Mouse (Mus musculus) heart, postnatal 0 days (tissue): Measurements from ENCODE around the gene Slc23a2. TPM values are rescaled to one million over a fixed set of nuclear protein-coding genes. Genes with fewer than 3 reads are reported as not detected.

Experiments
- ATAC-seq: fragments of 200-750 bp; cut with Nextera tagmentation; 2 replicates; pipeline ENCODE4 v1.8.0; 2017; ENCODE audit warnings: low read depth, moderate number of reproducible peaks, moderate library complexity; ENCODE audit not compliant: insufficient read depth
- DNase-seq: peaks from one replicate; pipeline ENCODE4 v3.0.0-alpha.2; 2016; ENCODE audit warnings: low spot score
- H3K27ac ChIP-seq: fragments of 300-500 bp; sonication (generic); 2 replicates; pipeline ENCODE4 v1.5.1; 2014; ENCODE audit warnings: low read depth, mild to moderate bottlenecking
- H3K27me3 ChIP-seq: fragments of 300-500 bp; sonication (generic); 2 replicates; pipeline ENCODE4 v1.6.1; 2014; ENCODE audit warnings: low read length, mixed read lengths; ENCODE audit not compliant: control insufficient read depth, insufficient read depth
- H3K36me3 ChIP-seq: fragments of 300-500 bp; sonication (generic); replicated peaks from 2 replicates; pipeline ENCODE4 v1.6.1; 2014; ENCODE audit warnings: low read length, mixed read lengths; ENCODE audit not compliant: control insufficient read depth, insufficient read depth
- H3K4me1 ChIP-seq: fragments of 300-500 bp; sonication (generic); 2 replicates; pipeline ENCODE4 v1.6.1; 2014; ENCODE audit warnings: antibody characterized with exemption; ENCODE audit not compliant: control insufficient read depth, insufficient read depth
- H3K4me2 ChIP-seq: fragments of 300-500 bp; sonication (generic); 2 replicates; pipeline ENCODE4 v1.6.1; 2014; ENCODE audit warnings: low read depth, mild to moderate bottlenecking, low read length, moderate library complexity
- H3K4me3 ChIP-seq: fragments of 300-500 bp; sonication (generic); 2 replicates; pipeline ENCODE4 v1.5.1; 2014; ENCODE audit warnings: low read depth, low read length
- H3K9ac ChIP-seq: fragments of 300-500 bp; sonication (generic); replicated peaks from 2 replicates; pipeline ENCODE4 v1.6.1; 2014; ENCODE audit warnings: low read depth, low read length, mixed read lengths
- H3K9me3 ChIP-seq: fragments of 300-500 bp; sonication (generic); replicated peaks from 2 replicates; pipeline ENCODE4 v1.6.1; 2016; ENCODE audit warnings: low read length; ENCODE audit not compliant: control insufficient read depth
- CTCF ChIP-seq: IDR thresholded peaks from 2 replicates; pipeline ENCODE4 v1.5.1; 2016; ENCODE audit warnings: antibody characterized with exemption, control low read depth, low read depth
- EP300 ChIP-seq: IDR thresholded peaks from 2 replicates; pipeline ENCODE4 v1.6.1; 2016; ENCODE audit warnings: antibody characterized with exemption, low read depth
- WGBS: fragments of 180-500 bp; shearing (Covaris S2); extraction: QIAGEN DNeasy Blood & Tissue Kit; methylation state at CpG from one replicate; pipeline ENCODE4 v1.1.7; 2014; 5-methylcytosine and 5-hydroxymethylcytosine counted together
- polyA plus RNA-seq: library from polyadenylated mRNA; unstranded; fragments of >200 nt; fragmentation: Nextera tagmentation; extraction: Ambion mirVana; gene quantifications from 2 replicates; pipeline ENCODE4 v1.2.1, GENCODE M21; 2015
- total RNA-seq: library from RNA; depleted of rRNA; stranded (reverse); fragments of >200 nt; gene quantifications from 2 replicates; pipeline ENCODE4 v1.2.3, GENCODE M21; 2014; ENCODE audit warnings: low replicate concordance

Gene Slc23a2
- total and polyA plus RNA-seq, 2 experiments from 2014 or later: 8.6 to 13.9 TPM

GRCm38 (mm10) chr2:132157482-132157881 lies 12.6 kb upstream of the Slc23a2 start:
- no peak overlapping the region for H3K27ac ChIP-seq
- no peaks in the 10 kb centered on the region for H3K27me3 ChIP-seq
- H3K36me3 ChIP-seq: no peaks in the 10 kb centered on the region
- DNase-seq: no peak
- H3K9ac ChIP-seq: no peak overlapping the region
- TF ChIP-seq CTCF (no peak), EP300 (no peak)
- H3K4me1 ChIP-seq: no peaks in the 10 kb centered on the region
- no peak for ATAC-seq
- H3K4me3 ChIP-seq: no peak overlapping the region
- 59% methylated on average over 4 of the region's 4 CpGs for WGBS
- H3K4me2 ChIP-seq: no peak overlapping the region
- no peaks in the 10 kb centered on the region for H3K9me3 ChIP-seq

DNA sequence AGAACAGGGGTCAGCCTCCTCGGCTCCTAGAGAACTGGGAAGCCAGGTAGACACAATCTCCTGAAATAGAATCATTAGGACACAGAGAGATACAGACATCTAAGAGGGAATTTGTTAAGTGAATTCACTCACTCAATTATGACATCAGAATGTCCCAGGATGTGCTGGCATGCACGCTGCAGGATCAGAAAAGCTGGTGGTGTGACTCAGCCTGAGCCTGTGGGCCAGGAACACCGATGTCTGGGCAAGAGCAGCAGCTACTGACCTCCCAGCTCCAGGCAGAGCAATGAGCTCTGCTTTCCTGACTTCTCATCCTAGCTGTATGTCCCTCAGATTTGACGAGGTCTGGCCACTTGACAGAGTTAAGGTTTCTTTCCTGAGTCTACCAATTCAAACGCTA lies 7.8 kb upstream of the Slc23a2 start:
- H3K9ac ChIP-seq: no peak overlapping the region
- 34% methylated on average over 5 of the region's 5 CpGs for WGBS
- H3K9me3 ChIP-seq: no peaks in the 10 kb centered on the region
- DNase-seq: no peak
- no peaks in the 10 kb centered on the region for H3K27me3 ChIP-seq
- H3K27ac ChIP-seq: no peak overlapping the region
- H3K4me2 ChIP-seq: no peak overlapping the region
- H3K36me3 ChIP-seq: no peaks in the 10 kb centered on the region
- H3K4me3 ChIP-seq: no peak overlapping the region
- no peak for ATAC-seq
- no peaks in the 10 kb centered on the region for H3K4me1 ChIP-seq
- TF ChIP-seq CTCF: no peak
- TF ChIP-seq EP300: no peak

GRCm38 (mm10) chr2:132151592-132151991 lies 6.7 kb upstream of the Slc23a2 start:
- Histone ChIP-seq H3K9ac (no peak overlapping the region), H3K4me3 (no peak overlapping the region), H3K27me3 (no peaks in the 10 kb centered on the region), H3K9me3 (no peaks in the 10 kb centered on the region), H3K36me3 (no peaks in the 10 kb centered on the region), H3K4me1 (no peaks in the 10 kb centered on the region), H3K27ac (no peak overlapping the region), H3K4me2 (no peak overlapping the region)
- DNase-seq (peak; percentile 8), ATAC-seq (no peak)
- no peak for TF ChIP-seq EP300
- WGBS: 55% methylated on average over 6 of the region's 6 CpGs

DNA sequence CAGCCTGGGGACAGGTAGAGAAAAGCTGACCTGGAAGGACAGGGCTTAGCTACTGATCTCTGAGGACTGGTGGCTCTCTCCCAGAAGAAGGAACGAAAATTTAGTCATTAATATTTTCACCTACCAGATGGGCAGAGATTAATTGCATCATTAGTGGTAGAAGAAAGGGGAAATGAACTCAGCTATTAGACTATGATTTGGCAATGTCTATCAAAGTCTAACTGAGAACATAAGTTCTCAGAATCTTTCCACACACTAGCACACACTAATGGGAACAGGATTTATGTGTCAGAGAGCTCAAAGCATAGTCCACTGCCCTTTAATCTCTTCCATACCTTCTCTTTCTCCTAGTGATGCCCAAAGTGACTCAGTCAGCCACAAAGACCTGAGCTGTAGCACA lies 6.0 kb upstream of the Slc23a2 start:
- ATAC-seq: no peak
- H3K4me1 ChIP-seq: no peaks in the 10 kb centered on the region
- 64% methylated on average over 1 of the region's 1 CpGs for WGBS

GRCm38 (mm10) chr2:132146502-132146901 lies 1.6 kb upstream of the Slc23a2 start:
- WGBS: 33% methylated on average over 4 of the region's 4 CpGs
- Histone ChIP-seq H3K4me3 (no peak overlapping the region), H3K9ac (no peak overlapping the region), H3K4me1 (0 out of 2 replicates have a peak, but pooled peaks cover 5% of the 10 kb centered on the region), H3K4me2 (no peak overlapping the region), H3K27me3 (0 out of 2 replicates have a peak, but pooled peaks cover 6% of the 10 kb centered on the region), H3K36me3 (no peaks in the 10 kb centered on the region), H3K27ac (no peak overlapping the region), H3K9me3 (no peaks in the 10 kb centered on the region)
- peak; percentile 6 for DNase-seq
- no peak for ATAC-seq
- TF ChIP-seq EP300 (no peak), CTCF (no peak)

More for the DNA sequence above, 6.0 kb upstream of the Slc23a2 start:
- no peak for DNase-seq
- Histone ChIP-seq H3K27me3 (0 out of 2 replicates have a peak, but pooled peaks cover 4% of the 10 kb centered on the region), H3K4me2 (no peak overlapping the region), H3K27ac (no peak overlapping the region), H3K9me3 (no peaks in the 10 kb centered on the region), H3K9ac (no peak overlapping the region), H3K36me3 (no peaks in the 10 kb centered on the region), H3K4me3 (no peak overlapping the region)
- TF ChIP-seq EP300: no peak
- no peak for TF ChIP-seq CTCF
